Mouse (Mus musculus) frontal cortex, postnatal 14 days (tissue): ENCODE data around the gene Wbp2nl.

ENCODE experiments used
- DNase-seq, 2 experiments: peaks; one replicate each; pipeline ENCODE4 v3.0.0; 2022; ENCODE audit warnings: low spot score in 2 of 2

Wbp2nl gene

GRCm38 (mm10) chr15:82298764-82299561 lies at the start of gene Wbp2nl:
Gene Wbp2nl (plus strand): TSS chr15:82298954.
- DNase-seq = no peak

GRCm38 (mm10) chr15:82251579-82251978 lies 47.2 kb upstream of the Wbp2nl start:
- DNase-seq = no peak

- no peak for DNase-seq
Observed at GRCm38 (mm10) chr15:82252097-82252496, 46.7 kb upstream of the Wbp2nl start, which contains the start of gene 1500009C09Rik. Gene 1500009C09Rik (plus strand): TSS chr15:82252397.

- DNase-seq = no peak
Observed at GRCm38 (mm10) chr15:82255248-82255647, 43.5 kb upstream of the Wbp2nl start.

- peak; percentile 77 to 86 for DNase-seq
Observed at GRCm38 (mm10) chr15:82255944-82256383, 42.8 kb upstream of the Wbp2nl start.

- peak in 1 of 2 experiments; percentile 63 for DNase-seq
Observed at GRCm38 (mm10) chr15:82259510-82259909, 39.2 kb upstream of the Wbp2nl start.

- peak in 1 of 2 experiments; percentile 74 for DNase-seq
Observed at GRCm38 (mm10) chr15:82266356-82266755, 32.4 kb upstream of the Wbp2nl start.

GRCm38 (mm10) chr15:82268185-82268584 lies 30.6 kb upstream of the Wbp2nl start:
- DNase-seq = peak in 1 of 2 experiments; percentile 55

- DNase-seq = no peak
Observed at GRCm38 (mm10) chr15:82268783-82269182, 30.0 kb upstream of the Wbp2nl start.

- peak in 1 of 2 experiments; percentile 68 for DNase-seq
Observed at GRCm38 (mm10) chr15:82271201-82271600, 27.6 kb upstream of the Wbp2nl start.

- no peak for DNase-seq
Observed at GRCm38 (mm10) chr15:82272295-82272694, 26.5 kb upstream of the Wbp2nl start.

- DNase-seq = no peak
Observed at GRCm38 (mm10) chr15:82274593-82274926, 24.2 kb upstream of the Wbp2nl start, which contains the start of gene Sept3. Gene Sept3 (plus strand): TSS chr15:82274893.

- DNase-seq = peak in 1 of 2 experiments; percentile 78
Observed at GRCm38 (mm10) chr15:82274927-82275901, 23.5 kb upstream of the Wbp2nl start.

GRCm38 (mm10) chr15:82277591-82277990 lies 21.2 kb upstream of the Wbp2nl start:
- DNase-seq = no peak

- no peak for DNase-seq
Observed at GRCm38 (mm10) chr15:82280638-82281037, 18.1 kb upstream of the Wbp2nl start.

GRCm38 (mm10) chr15:82286157-82286556 lies 12.6 kb upstream of the Wbp2nl start:
- no peak for DNase-seq

GRCm38 (mm10) chr15:82290252-82290651 lies 8.5 kb upstream of the Wbp2nl start:
- no peak for DNase-seq

- DNase-seq = no peak
Observed at GRCm38 (mm10) chr15:82292851-82293250, 5.9 kb upstream of the Wbp2nl start.

GRCm38 (mm10) chr15:82293271-82293711 lies 5.5 kb upstream of the Wbp2nl start:
- no peak for DNase-seq

GRCm38 (mm10) chr15:82294059-82294458 lies 4.7 kb upstream of the Wbp2nl start:
- no peak for DNase-seq

- DNase-seq = no peak
Observed at GRCm38 (mm10) chr15:82307107-82307506, 8.4 kb downstream of the Wbp2nl start.

- no peak for DNase-seq
Observed at GRCm38 (mm10) chr15:82308416-82308815, 9.7 kb downstream of the Wbp2nl start.
